Mouse (Mus musculus) hindbrain, embryonic 13.5 days (tissue): ENCODE results near the gene Nav3. TPM values are rescaled to one million over a fixed set of nuclear protein-coding genes. Genes with fewer than 3 reads are reported as not detected.
"Not testable (repeated sequence)": the region's sequence is repeated elsewhere in the genome, so short reads cannot be mapped to it uniquely, and the experiment has no call there.

ENCODE experiments used
- ATAC-seq: fragments of 200-750 bp; cut with Nextera tagmentation; 2 replicates; pipeline ENCODE4 v1.8.0; 2017; ENCODE audit warnings: moderate TSS enrichment; ENCODE audit not compliant: low FRiP score
- H3K27ac ChIP-seq: fragments of 300-500 bp; sonication (generic); 2 replicates; pipeline ENCODE4 v1.5.1; 2015; ENCODE audit warnings: inconsistent platforms, mild to moderate bottlenecking, moderate library complexity
- H3K27me3 ChIP-seq: fragments of 300-500 bp; sonication (generic); 2 replicates; pipeline ENCODE4 v1.6.1; 2015; ENCODE audit warnings: mild to moderate bottlenecking, inconsistent platforms
- H3K36me3 ChIP-seq: fragments of 300-500 bp; sonication (generic); 2 replicates; pipeline ENCODE4 v1.6.1; 2015; ENCODE audit warnings: mild to moderate bottlenecking, inconsistent platforms
- H3K4me1 ChIP-seq: fragments of 300-500 bp; sonication (generic); replicated peaks from 2 replicates; pipeline ENCODE4 v1.6.1; 2015; ENCODE audit warnings: inconsistent platforms
- H3K4me2 ChIP-seq: fragments of 300-500 bp; sonication (generic); 2 replicates; pipeline ENCODE4 v1.6.1; 2015; ENCODE audit warnings: inconsistent platforms, mild to moderate bottlenecking, moderate library complexity
- H3K4me3 ChIP-seq: fragments of 300-500 bp; sonication (generic); 2 replicates; pipeline ENCODE4 v1.5.1; 2015; ENCODE audit warnings: mild to moderate bottlenecking, inconsistent platforms
- H3K9ac ChIP-seq: fragments of 300-500 bp; sonication (generic); 2 replicates; pipeline ENCODE4 v1.6.1; 2015; ENCODE audit warnings: mild to moderate bottlenecking, inconsistent platforms
- H3K9me3 ChIP-seq: fragments of 300-500 bp; sonication (generic); 2 replicates; pipeline ENCODE4 v1.6.1; 2016; ENCODE audit warnings: inconsistent platforms
- WGBS: fragments of 180-500 bp; shearing (Covaris S2); methylation state at CpG from one replicate; pipeline ENCODE4 v1.1.7; 2015; 5-methylcytosine and 5-hydroxymethylcytosine counted together
- polyA plus RNA-seq: library from polyadenylated mRNA; unstranded; fragments of >200 nt; fragmentation: Nextera tagmentation; extraction: Ambion mirVana; gene quantifications from 2 replicates; pipeline ENCODE4 v1.2.1, GENCODE M21; 2015

Nav3 gene
- polyA plus RNA-seq, 1 experiment from 2014 or later, result 22.7 TPM

- Histone ChIP-seq H3K4me2 (no peak overlapping the region), H3K9me3 (no peaks in the 10 kb centered on the region)
- WGBS, result 83% methylated on average over 6 of the region's 6 CpGs
Observed at GRCm38 (mm10) chr10:110103255-110103654, 352.7 kb downstream of the Nav3 start.

GRCm38 (mm10) chr10:110102231-110102630 is 353.8 kb downstream of the Nav3 start:
- 44% methylated on average over 4 of the region's 4 CpGs for WGBS
- Histone ChIP-seq H3K36me3 (no peaks in the 10 kb centered on the region), H3K27ac (peak overlapping the region; percentile 72), H3K4me1 (peaks cover 9% of the 10 kb centered on the region), H3K4me2 (no peak overlapping the region), H3K27me3 (no peaks in the 10 kb centered on the region), H3K9me3 (no peaks in the 10 kb centered on the region), H3K4me3 (no peak overlapping the region), H3K9ac (no peak overlapping the region)
- no peak for ATAC-seq

More at GRCm38 (mm10) chr10:110103255-110103654, 352.7 kb downstream of the Nav3 start:
- no peak overlapping the region for H3K9ac ChIP-seq
- no peaks in the 10 kb centered on the region for H3K27me3 ChIP-seq
- no peak overlapping the region for H3K4me3 ChIP-seq
- no peak for ATAC-seq
- H3K4me1 ChIP-seq, result peaks cover 9% of the 10 kb centered on the region
- no peak overlapping the region for H3K27ac ChIP-seq
- H3K36me3 ChIP-seq, result no peaks in the 10 kb centered on the region

DNA sequence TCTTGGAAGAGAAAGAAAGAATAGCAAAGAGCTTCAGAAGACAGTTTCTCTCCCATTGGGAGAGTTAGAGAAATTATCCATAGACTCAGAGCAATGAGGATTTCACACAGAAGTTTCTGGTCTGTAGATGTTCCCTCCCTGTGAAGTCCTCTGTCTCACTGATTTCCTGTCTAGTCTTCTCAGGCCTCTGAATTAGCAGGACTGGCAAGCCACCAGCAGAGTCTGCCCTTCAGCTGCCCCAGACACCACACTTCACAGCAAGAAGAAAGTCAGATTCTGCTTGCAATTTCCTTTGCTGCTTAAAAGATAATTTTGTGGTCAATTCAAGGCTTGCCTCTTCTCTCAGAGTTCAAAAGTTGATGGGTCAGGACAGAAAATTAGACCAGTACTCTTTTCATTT is 361.6 kb downstream of the Nav3 start:
- Histone ChIP-seq H3K9ac (no peak overlapping the region), H3K4me3 (no peak overlapping the region), H3K4me1 (no peaks in the 10 kb centered on the region), H3K4me2 (no peak overlapping the region), H3K27ac (no peak overlapping the region), H3K27me3 (no peaks in the 10 kb centered on the region), H3K9me3 (no peaks in the 10 kb centered on the region), H3K36me3 (no peaks in the 10 kb centered on the region)
- no peak for ATAC-seq

DNA sequence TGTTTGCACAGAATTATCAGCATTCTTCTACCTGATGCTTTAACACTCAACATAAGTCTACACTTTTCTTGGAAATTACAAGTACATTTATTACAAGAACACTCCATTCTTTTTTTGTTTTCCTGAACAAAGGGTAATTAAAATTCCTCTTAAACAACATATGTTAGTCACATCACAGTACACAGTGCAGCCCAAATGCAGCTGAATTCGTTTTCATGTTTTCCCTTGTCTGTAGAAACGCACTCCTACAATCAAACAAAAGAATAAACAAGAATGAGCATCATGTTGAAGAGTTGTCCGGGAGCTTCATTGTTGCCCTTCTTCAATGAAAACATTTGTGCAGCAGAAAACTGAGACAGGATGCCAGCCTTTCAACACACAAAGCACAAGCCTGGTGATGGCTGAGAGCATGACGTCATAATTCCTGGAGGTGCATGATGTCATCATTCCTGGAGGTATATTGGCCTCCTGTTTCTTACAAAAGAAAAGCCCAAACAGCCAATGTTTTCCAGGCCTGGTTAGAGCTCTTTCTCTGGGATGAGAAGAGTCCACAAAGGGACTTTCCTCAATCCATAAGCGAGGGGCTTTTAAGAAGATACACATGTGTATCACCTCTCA is 367.5 kb downstream of the Nav3 start:
- Histone ChIP-seq H3K4me3 (no peak overlapping the region), H3K27me3 (no peaks in the 10 kb centered on the region), H3K9ac (no peak overlapping the region), H3K27ac (no peak overlapping the region), H3K4me1 (0 out of 2 replicates have a peak, but pooled peaks cover 3% of the 10 kb centered on the region), H3K9me3 (no peaks in the 10 kb centered on the region), H3K36me3 (no peaks in the 10 kb centered on the region), H3K4me2 (no peak overlapping the region)
- no peak for ATAC-seq
- 59% methylated on average over 5 of the region's 5 CpGs for WGBS

- H3K9me3 ChIP-seq, result no peaks in the 10 kb centered on the region
- H3K4me1 ChIP-seq, result 0 out of 2 replicates have a peak, but pooled peaks cover 3% of the 10 kb centered on the region
- H3K9ac ChIP-seq, result no peak overlapping the region
- H3K36me3 ChIP-seq, result no peaks in the 10 kb centered on the region
- no peak overlapping the region for H3K27ac ChIP-seq
- WGBS, result 92% methylated on average over 1 of the region's 1 CpGs
- H3K27me3 ChIP-seq, result no peaks in the 10 kb centered on the region
- H3K4me3 ChIP-seq, result no peak overlapping the region
- no peak for ATAC-seq
- no peak overlapping the region for H3K4me2 ChIP-seq
Observed at GRCm38 (mm10) chr10:110085903-110086302, 370.1 kb downstream of the Nav3 start.

DNA sequence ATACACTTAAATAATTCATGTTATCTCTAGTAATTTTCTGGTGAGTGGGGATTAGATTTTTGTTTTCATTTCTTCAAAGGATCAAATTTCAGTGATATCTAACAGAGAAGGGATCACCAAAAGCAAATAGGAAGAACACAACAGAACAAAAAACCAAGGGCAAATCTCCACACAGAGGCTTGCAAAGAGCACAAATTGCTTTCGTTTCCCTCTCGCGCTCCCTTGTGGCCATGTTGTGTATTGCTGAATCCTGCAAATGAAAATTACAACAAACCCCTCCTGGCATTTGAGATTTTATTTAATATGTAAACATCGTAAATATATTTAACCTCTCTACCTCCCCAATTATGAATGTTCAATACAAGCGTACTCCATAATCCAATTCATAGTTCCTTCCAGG is 370.8 kb downstream of the Nav3 start:
- 10% methylated on average over 5 of the region's 5 CpGs for WGBS
- 0 out of 2 replicates have a peak, but pooled peaks cover 3% of the 10 kb centered on the region for H3K4me1 ChIP-seq
- H3K36me3 ChIP-seq, result no peaks in the 10 kb centered on the region
- ATAC-seq, result no peak
- no peak overlapping the region for H3K4me3 ChIP-seq
- no peak overlapping the region for H3K27ac ChIP-seq
- H3K9me3 ChIP-seq, result no peaks in the 10 kb centered on the region
- H3K27me3 ChIP-seq, result no peaks in the 10 kb centered on the region
- no peak overlapping the region for H3K4me2 ChIP-seq
- no peak overlapping the region for H3K9ac ChIP-seq

DNA sequence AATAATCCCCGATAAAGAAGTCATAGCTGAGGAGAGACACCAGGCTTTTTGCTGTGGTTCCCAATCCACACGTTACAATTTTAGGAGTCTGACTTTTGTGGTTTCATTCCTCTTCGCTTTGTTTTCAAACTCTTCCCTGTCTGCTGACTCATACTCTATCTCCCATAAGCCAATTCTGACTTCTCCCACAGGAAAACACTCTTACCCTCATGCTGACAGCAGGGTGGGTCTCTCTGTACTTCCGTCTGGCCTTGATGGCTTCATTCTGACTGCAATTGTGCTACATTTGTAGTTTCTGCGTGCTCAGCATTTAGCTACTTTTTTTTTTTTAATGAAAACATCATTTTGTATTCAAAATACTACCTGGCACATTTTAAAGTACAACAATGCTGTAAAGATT is 379.4 kb downstream of the Nav3 start:
- Histone ChIP-seq H3K4me1 (no peaks in the 10 kb centered on the region), H3K4me2 (no peak overlapping the region), H3K4me3 (no peak overlapping the region), H3K9me3 (no peaks in the 10 kb centered on the region), H3K27me3 (no peaks in the 10 kb centered on the region), H3K9ac (no peak overlapping the region), H3K36me3 (no peaks in the 10 kb centered on the region), H3K27ac (no peak overlapping the region)
- ATAC-seq, result no peak
- WGBS, result 88% methylated on average over 5 of the region's 5 CpGs

DNA sequence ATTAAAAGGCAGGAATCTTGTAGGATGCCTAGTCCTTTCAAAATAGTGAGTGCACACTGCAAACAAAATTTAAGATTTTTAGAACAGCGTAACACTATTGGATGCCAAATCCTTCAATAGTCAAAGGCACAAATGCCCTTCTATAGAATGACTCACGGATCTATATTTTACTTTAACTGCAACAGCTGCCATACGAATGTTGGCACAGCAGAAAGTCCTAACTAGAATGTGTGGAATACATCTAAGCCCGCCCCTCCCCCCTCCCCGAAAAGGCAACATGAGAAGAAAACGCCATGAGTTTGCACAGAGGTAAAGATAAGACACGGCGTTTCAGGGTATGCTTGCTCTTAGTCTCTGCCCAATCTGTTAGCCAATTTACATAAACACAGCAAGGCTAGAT is 383.6 kb downstream of the Nav3 start:
- Histone ChIP-seq H3K27ac (no peak overlapping the region), H3K4me1 (no peaks in the 10 kb centered on the region), H3K9ac (no peak overlapping the region), H3K27me3 (no peaks in the 10 kb centered on the region), H3K4me3 (no peak overlapping the region), H3K9me3 (no peaks in the 10 kb centered on the region), H3K36me3 (no peaks in the 10 kb centered on the region), H3K4me2 (no peak overlapping the region)
- WGBS, result 92% methylated on average over 8 of the region's 8 CpGs
- ATAC-seq, result no peak

GRCm38 (mm10) chr10:110061166-110061565 is 394.8 kb downstream of the Nav3 start:
- H3K4me1 ChIP-seq, result 0 out of 2 replicates have a peak, but pooled peaks cover 3% of the 10 kb centered on the region
- H3K36me3 ChIP-seq, result no peaks in the 10 kb centered on the region
- ATAC-seq, result no peak
- WGBS, result 88% methylated on average over 5 of the region's 5 CpGs
- no peaks in the 10 kb centered on the region for H3K27me3 ChIP-seq
- H3K9ac ChIP-seq, result no peak overlapping the region
- H3K4me2 ChIP-seq, result no peak overlapping the region
- no peak overlapping the region for H3K4me3 ChIP-seq
- H3K9me3 ChIP-seq, result no peaks in the 10 kb centered on the region
- H3K27ac ChIP-seq, result no peak overlapping the region

GRCm38 (mm10) chr10:110037547-110037946 is 418.5 kb downstream of the Nav3 start:
- no peak for ATAC-seq
- 93% methylated on average over 4 of the region's 4 CpGs for WGBS
- Histone ChIP-seq H3K27me3 (no peaks in the 10 kb centered on the region), H3K4me2 (no peak overlapping the region), H3K27ac (no peak overlapping the region), H3K4me3 (no peak overlapping the region), H3K9me3 (no peaks in the 10 kb centered on the region), H3K4me1 (no peaks in the 10 kb centered on the region), H3K36me3 (no peaks in the 10 kb centered on the region), H3K9ac (no peak overlapping the region)

- no peak overlapping the region for H3K9ac ChIP-seq
- H3K4me2 ChIP-seq, result no peak overlapping the region
- H3K4me3 ChIP-seq, result no peak overlapping the region
- no peaks in the 10 kb centered on the region for H3K4me1 ChIP-seq
- no peaks in the 10 kb centered on the region for H3K9me3 ChIP-seq
- no peak for ATAC-seq
- H3K36me3 ChIP-seq, result no peaks in the 10 kb centered on the region
- 87% methylated on average over 7 of the region's 7 CpGs for WGBS
- no peaks in the 10 kb centered on the region for H3K27me3 ChIP-seq
- no peak overlapping the region for H3K27ac ChIP-seq
Observed at GRCm38 (mm10) chr10:110034582-110035099, 421.4 kb downstream of the Nav3 start.

DNA sequence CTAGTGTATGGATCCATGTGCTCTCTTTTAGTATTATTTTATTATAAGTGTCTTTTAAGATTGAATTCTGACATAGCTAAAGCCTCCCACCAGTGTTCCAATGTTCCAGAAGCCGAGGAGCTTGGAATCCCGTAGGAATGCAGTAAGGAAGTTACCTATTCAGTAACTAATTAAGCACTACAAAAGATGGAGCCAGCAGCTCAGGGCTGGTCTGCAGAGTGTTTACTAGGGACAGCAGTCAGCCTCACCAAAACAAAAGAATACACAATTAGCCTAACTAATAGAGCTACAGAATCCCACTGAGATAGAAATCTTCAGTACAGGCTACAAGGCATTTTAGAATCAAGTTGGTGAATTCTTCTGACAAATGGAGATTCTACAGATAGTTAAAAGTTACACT is 431.1 kb downstream of the Nav3 start:
- 44% methylated on average over 2 of the region's 2 CpGs for WGBS
- H3K27me3 ChIP-seq, H3K4me3 ChIP-seq, H3K36me3 ChIP-seq, H3K4me2 ChIP-seq, ATAC-seq, H3K9ac ChIP-seq, H3K9me3 ChIP-seq, H3K27ac ChIP-seq, H3K4me1 ChIP-seq: not testable (repeated sequence)

DNA sequence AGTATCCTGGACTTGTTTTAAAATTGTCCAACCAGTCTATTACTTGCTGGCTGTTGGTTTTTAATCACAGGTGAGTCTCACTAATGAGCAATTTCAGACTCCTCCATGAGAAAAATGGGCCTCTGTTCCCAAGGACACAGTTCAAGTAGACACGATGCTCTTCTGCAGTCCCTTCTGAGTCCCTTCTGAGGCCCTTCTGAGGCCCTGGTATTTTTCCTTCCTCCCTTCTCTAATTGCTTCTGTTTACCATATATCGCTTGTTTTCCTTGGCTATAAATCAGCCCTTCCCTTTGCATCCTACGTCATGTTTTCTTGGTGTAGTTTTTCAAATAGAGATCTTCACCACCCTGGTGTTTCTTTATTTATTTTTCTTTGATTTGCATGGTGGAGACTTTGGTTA is 433.9 kb downstream of the Nav3 start:
- no peaks in the 10 kb centered on the region for H3K9me3 ChIP-seq
- H3K4me1 ChIP-seq, result no peaks in the 10 kb centered on the region
- H3K9ac ChIP-seq, result no peak overlapping the region
- no peaks in the 10 kb centered on the region for H3K36me3 ChIP-seq
- no peak overlapping the region for H3K4me3 ChIP-seq
- H3K27me3 ChIP-seq, result no peaks in the 10 kb centered on the region
- whole genome bisulfite sequencing, result 83% methylated on average over 3 of the region's 3 CpGs
- no peak overlapping the region for H3K27ac ChIP-seq
- no peak for ATAC-seq
- no peak overlapping the region for H3K4me2 ChIP-seq
